ENCODE assay signal across 21 mouse cellular contexts in genomic region chr16:13875483-13875882, GRCm38 (mm10). TPM values are rescaled to one million over a fixed set of nuclear protein-coding genes. Genes with fewer than 3 reads are reported as not detected.
A peak's percentile ranks its signal among the peaks of the same experiment; 100 is the strongest.
DNase-seq lines count a peak whose midpoint lies in the region; ATAC-seq and TF ChIP-seq lines count a peak whose summit lies in the region.
"Had no signal": no experiment of that assay in that cellular context is flagged by ENCODE, and none has a peak within 500 bp of the region (broad histone marks: within the 10 kb centered on the region; RNA-seq: fewer than 3 reads in every experiment).

No protein-coding gene starts in this region.

- H3K9me3 ChIP-seq in heart, postnatal 0 days (replicated peaks; ENCODE audit: control insufficient read depth, low read length) = no peaks in the 10 kb centered on the region
- H3K9me3 ChIP-seq: embryonic facial prominence, embryonic 15.5 days; forebrain, embryonic 12.5 days; megakaryocyte, embryonic 14.5 days; midbrain, embryonic 15.5 days had no signal

- TF ChIP-seq EP300 in heart, postnatal 0 days (IDR thresholded peaks at IDR 0.05; ENCODE audit: low read depth) = no peak

- H3K27ac ChIP-seq in heart, postnatal 0 days (ENCODE audit: low read depth) = peak overlapping the region; percentile 53
- H3K27ac ChIP-seq: embryonic facial prominence, embryonic 15.5 days; forebrain, embryonic 12.5 days; midbrain, embryonic 15.5 days; stomach, postnatal 0 days had no signal

- peak; percentile 97 for ATAC-seq in frontal cortex, adult (ENCODE audit: low TSS enrichment)
- ATAC-seq in heart, postnatal 0 days (ENCODE audit: insufficient read depth, low read depth) = no peak
- ATAC-seq: midbrain, embryonic 15.5 days had no signal

- 58% methylated on average over 4 of the region's 4 CpGs for WGBS in heart, postnatal 0 days

- no peak overlapping the region for H3K4me2 ChIP-seq in heart, postnatal 0 days (ENCODE audit: low read depth, low read length)
- H3K4me2 ChIP-seq: embryonic facial prominence, embryonic 15.5 days; forebrain, embryonic 12.5 days; midbrain, embryonic 15.5 days had no signal

- no peak overlapping the region for H3K4me3 ChIP-seq in heart, postnatal 0 days (ENCODE audit: low read depth, low read length)
- H3K4me3 ChIP-seq: embryonic facial prominence, embryonic 15.5 days; forebrain, embryonic 12.5 days; megakaryocyte, embryonic 14.5 days; midbrain, embryonic 15.5 days had no signal

- no peaks in the 10 kb centered on the region; the same call in 1 of the 2 replicates for H3K4me1 ChIP-seq in heart, postnatal 0 days (ENCODE audit: control insufficient read depth, insufficient read depth)
- H3K4me1 ChIP-seq: embryonic facial prominence, embryonic 15.5 days; forebrain, embryonic 12.5 days; megakaryocyte, embryonic 14.5 days; midbrain, embryonic 15.5 days had no signal

- peaks cover 42% of the 10 kb centered on the region for H3K36me3 ChIP-seq in heart, postnatal 0 days (replicated peaks; ENCODE audit: control insufficient read depth, insufficient read depth, low read length)

- no peak for DNase-seq in frontal cortex, postnatal 14 days (ENCODE audit: low spot score in 2 of 2)
- DNase-seq in heart, postnatal 0 days (ENCODE audit: low spot score) = peak; percentile 45
- no peak for DNase-seq in heart, postnatal 4 days
- peak; percentile 44 for DNase-seq in right cerebral cortex, adult 18-20 months
- no peak for DNase-seq in right cerebral cortex, postnatal 14 days
- peak; percentile 54 for DNase-seq in telencephalon, adult 2 months (ENCODE audit: low read depth, low spot score)
- DNase-seq in thymus, postnatal 36 days = no peak
- DNase-seq: cerebellum, postnatal 10 days; embryo, embryonic 11 days; heart, adult 11 months; kidney, adult 2 months; kidney, postnatal 14 days; lung, adult 18-20 months; retina, postnatal 1 day; thymus, postnatal 4 days had no signal

- TF ChIP-seq CTCF in heart, postnatal 0 days (IDR thresholded peaks at IDR 0.05; ENCODE audit: low read depth) = no peak

- H3K9ac ChIP-seq in heart, postnatal 0 days (replicated peaks; ENCODE audit: low read depth, low read length) = no peak overlapping the region
- H3K9ac ChIP-seq: embryonic facial prominence, embryonic 15.5 days; forebrain, embryonic 12.5 days; midbrain, embryonic 15.5 days had no signal

- H3K27me3 ChIP-seq in heart, postnatal 0 days (ENCODE audit: control insufficient read depth, insufficient read depth, low read length) = no peaks in the 10 kb centered on the region
- H3K27me3 ChIP-seq: embryonic facial prominence, embryonic 15.5 days; forebrain, embryonic 12.5 days; megakaryocyte, embryonic 14.5 days; midbrain, embryonic 15.5 days had no signal

RNA-seq across cellular contexts. Expression of gene Pdxdc1, which starts 27.4 kb away (rescaled TPM):
- total RNA-seq in heart, postnatal 0 days (2014; rRNA removed; ENCODE audit: low replicate concordance) = 75.6 and 96.8 TPM in 2 replicates
- 46.4 and 49.9 TPM in 2 replicates for polyA plus RNA-seq in heart, postnatal 0 days (2015; fragmentation: Nextera tagmentation; extraction: Ambion mirVana)
- total RNA-seq in heart, postnatal 4 days (2021) = 10 to 100 TPM; 87.8 to 88.9 TPM

RNA-seq across cellular contexts. Expression of gene Mpv17l, which starts 27.5 kb away (rescaled TPM):
- 2.0 and 2.7 TPM in 2 replicates for total RNA-seq in heart, postnatal 0 days (2014; rRNA removed; ENCODE audit: low replicate concordance)
- 1.4 and 2.3 TPM in 2 replicates for polyA plus RNA-seq in heart, postnatal 0 days (2015; fragmentation: Nextera tagmentation; extraction: Ambion mirVana)
- 1 to 10 TPM; 1.3 to 2.1 TPM for total RNA-seq in heart, postnatal 4 days (2021)

RNA-seq across cellular contexts. Expression of gene Ntan1, which starts 56.8 kb away (rescaled TPM):
- 64.7 and 109 TPM in 2 replicates for total RNA-seq in heart, postnatal 0 days (2014; rRNA removed; ENCODE audit: low replicate concordance)
- polyA plus RNA-seq in heart, postnatal 0 days (2015; fragmentation: Nextera tagmentation; extraction: Ambion mirVana) = 141 and 148 TPM in 2 replicates
- 10 to 100 TPM; 74.8 to 76.1 TPM for total RNA-seq in heart, postnatal 4 days (2021)

Comparison
In these comparisons a context has a peak if more than half of its experiments do, and no peak if none do; other contexts are left out.
1. DNase-seq: peak in heart, postnatal 0 days (single experiment), right cerebral cortex, adult 18-20 months (single experiment) and telencephalon, adult 2 months (single experiment); none in frontal cortex, postnatal 14 days (0 of 2), heart, postnatal 4 days (single experiment), right cerebral cortex, postnatal 14 days (single experiment) and thymus, postnatal 36 days (0 of 2).